Mouse (Mus musculus) limb, embryonic 14.5 days (tissue): ENCODE measurements around the gene Ddias. TPM values are rescaled to one million over a fixed set of nuclear protein-coding genes. Genes with fewer than 3 reads are reported as not detected.

Experiments used
- ATAC-seq: fragments of 200-750 bp; cut with Nextera tagmentation; 2 replicates; pipeline ENCODE4 v1.8.0; 2017; ENCODE audit warnings: low read depth, moderate number of reproducible peaks, moderate TSS enrichment; ENCODE audit not compliant: low FRiP score
- DNase-seq: peaks from one replicate; pipeline ENCODE4 v3.0.0-alpha.2; 2015; ENCODE audit warnings: low spot score
- H3K27ac ChIP-seq: fragments of 300-500 bp; sonication (generic); replicated peaks from 2 replicates; pipeline ENCODE4 v1.5.1; 2014; ENCODE audit warnings: low read depth, mild to moderate bottlenecking, low read length, moderate library complexity, mixed read lengths
- H3K27me3 ChIP-seq: fragments of 300-500 bp; sonication (generic); 2 replicates; pipeline ENCODE4 v1.6.1; 2014; ENCODE audit warnings: low read length, mixed read lengths; ENCODE audit not compliant: control insufficient read depth, insufficient read depth
- H3K36me3 ChIP-seq: fragments of 300-500 bp; sonication (generic); 2 replicates; pipeline ENCODE4 v1.6.1; 2014; ENCODE audit warnings: mild to moderate bottlenecking, low read length, moderate library complexity, mixed read lengths; ENCODE audit not compliant: control insufficient read depth, insufficient read depth
- H3K4me1 ChIP-seq: fragments of 300-500 bp; sonication (generic); 2 replicates; pipeline ENCODE4 v1.6.1; 2014; ENCODE audit warnings: antibody characterized with exemption, low read length, mixed read lengths; ENCODE audit not compliant: control insufficient read depth, insufficient read depth
- H3K4me2 ChIP-seq: fragments of 300-500 bp; sonication (generic); replicated peaks from 2 replicates; pipeline ENCODE4 v1.6.1; 2014; ENCODE audit warnings: low read depth, mild to moderate bottlenecking, low read length, moderate library complexity; ENCODE audit not compliant: severe bottlenecking
- H3K4me3 ChIP-seq: fragments of 300-500 bp; sonication (generic); replicated peaks from 2 replicates; pipeline ENCODE4 v1.5.1; 2014; ENCODE audit warnings: low read length
- H3K9ac ChIP-seq: fragments of 300-500 bp; sonication (generic); 2 replicates; pipeline ENCODE4 v1.6.1; 2014; ENCODE audit warnings: mild to moderate bottlenecking, low read depth, low read length, moderate library complexity; ENCODE audit not compliant: severe bottlenecking
- H3K9me3 ChIP-seq: fragments of 300-500 bp; sonication (generic); 2 replicates; pipeline ENCODE4 v1.6.1; 2016; ENCODE audit warnings: low read length; ENCODE audit not compliant: control insufficient read depth
- POLR2A ChIP-seq: fragments of 200-500 bp; IDR thresholded peaks from 2 replicates; pipeline ENCODE4 v1.8.0; 2012; ENCODE audit warnings: inconsistent platforms, mild to moderate bottlenecking, moderate library complexity, borderline replicate concordance; ENCODE audit not compliant: insufficient read depth, insufficient read length; ENCODE audit errors: extremely low read depth
- WGBS: fragments of 180-500 bp; shearing (Covaris S2); extraction: QIAGEN DNeasy Blood & Tissue Kit; methylation state at CpG from one replicate; pipeline ENCODE4 v1.1.7; 2014; 5-methylcytosine and 5-hydroxymethylcytosine counted together
- polyA plus RNA-seq, 2 experiments: library from polyadenylated mRNA; depleted of rRNA in 1 of 2; stranded (reverse) in 1 of 2; unstranded in 1 of 2; fragments of >200 nt; fragmentation: Nextera tagmentation in 1 of 2; extraction: Ambion mirVana in 1 of 2; gene quantifications; 2 replicates each; pipeline versions ENCODE4 v1.2.1 to v1.2.3; 2012 to 2014

Gene Ddias
- polyA plus RNA-seq, 2 experiments, result 4.4 to 11.5 TPM

- no peak overlapping the region for H3K4me3 ChIP-seq
- DNase-seq (no peak), ATAC-seq (no peak)
- H3K27ac ChIP-seq, result no peak overlapping the region
- H3K4me2 ChIP-seq, result no peak overlapping the region
- no peaks in the 10 kb centered on the region for H3K9me3 ChIP-seq
- TF ChIP-seq POLR2A, result no peak
- WGBS, result 92% methylated on average over 6 of the region's 6 CpGs
- H3K27me3 ChIP-seq, result no peaks in the 10 kb centered on the region
- no peaks in the 10 kb centered on the region for H3K4me1 ChIP-seq
- H3K9ac ChIP-seq, result no peak overlapping the region
- peaks cover 3% of the 10 kb centered on the region; the same call in 1 of the 2 replicates for H3K36me3 ChIP-seq
These were observed 41.7 kb downstream of the Ddias start for GRCm38 (mm10) chr7:92832395-92832794.

- DNase-seq, result no peak
- Histone ChIP-seq H3K4me1 (0 out of 2 replicates have a peak, but pooled peaks cover 2% of the 10 kb centered on the region), H3K4me2 (no peak overlapping the region), H3K9me3 (no peaks in the 10 kb centered on the region), H3K9ac (no peak overlapping the region), H3K36me3 (peaks cover 5% of the 10 kb centered on the region; the same call in 1 of the 2 replicates), H3K27ac (no peak overlapping the region), H3K4me3 (no peak overlapping the region), H3K27me3 (no peaks in the 10 kb centered on the region)
- ATAC-seq, result no peak
- 56% methylated on average over 3 of the region's 3 CpGs for WGBS
- no peak for TF ChIP-seq POLR2A
These were observed 46.1 kb downstream of the Ddias start for GRCm38 (mm10) chr7:92827981-92828380.

GRCm38 (mm10) chr7:92826248-92826647, 47.8 kb downstream of the Ddias start:
- Histone ChIP-seq H3K9ac (no peak overlapping the region), H3K4me3 (no peak overlapping the region), H3K4me2 (no peak overlapping the region), H3K27ac (no peak overlapping the region), H3K27me3 (no peaks in the 10 kb centered on the region), H3K4me1 (peaks cover 11% of the 10 kb centered on the region), H3K36me3 (0 out of 2 replicates have a peak, but pooled peaks cover 5% of the 10 kb centered on the region), H3K9me3 (no peaks in the 10 kb centered on the region)
- ATAC-seq (no peak), DNase-seq (no peak)
- 91% methylated on average over 3 of the region's 3 CpGs for WGBS
- TF ChIP-seq POLR2A, result no peak

- H3K27ac ChIP-seq, result 0 out of 2 replicates have a peak overlapping the region, but pooled peaks have one; percentile 38
- WGBS, result 29% methylated on average over 1 of the region's 1 CpGs
- ATAC-seq (no peak), DNase-seq (no peak)
- peaks cover 11% of the 10 kb centered on the region for H3K4me1 ChIP-seq
- no peak for TF ChIP-seq POLR2A
- H3K9ac ChIP-seq, result no peak overlapping the region
- H3K36me3 ChIP-seq, result 0 out of 2 replicates have a peak, but pooled peaks cover 5% of the 10 kb centered on the region
- H3K4me2 ChIP-seq, result no peak overlapping the region
- no peaks in the 10 kb centered on the region for H3K27me3 ChIP-seq
- H3K4me3 ChIP-seq, result no peak overlapping the region
- no peaks in the 10 kb centered on the region for H3K9me3 ChIP-seq
These were observed 51.5 kb downstream of the Ddias start for GRCm38 (mm10) chr7:92822409-92823101.

- Histone ChIP-seq H3K27ac (0 out of 2 replicates have a peak overlapping the region, but pooled peaks have one; percentile 38), H3K4me1 (peaks cover 11% of the 10 kb centered on the region), H3K27me3 (no peaks in the 10 kb centered on the region), H3K9ac (no peak overlapping the region), H3K36me3 (0 out of 2 replicates have a peak, but pooled peaks cover 5% of the 10 kb centered on the region), H3K4me2 (no peak overlapping the region), H3K4me3 (no peak overlapping the region), H3K9me3 (no peaks in the 10 kb centered on the region)
- WGBS, result 18% methylated on average over 4 of the region's 4 CpGs
- DNase-seq (peak; percentile 82), ATAC-seq (peak; percentile 63; the same call in 1 of the 2 replicates)
- TF ChIP-seq POLR2A, result no peak
These were observed 52.2 kb downstream of the Ddias start for GRCm38 (mm10) chr7:92821871-92822270.
